Mouse (Mus musculus): Measurements from ENCODE around the gene Cep295nl.
"Not testable (repeated sequence)": the region's sequence is repeated elsewhere in the genome, so short reads cannot be mapped to it uniquely, and the experiment has no call there.

Cep295nl gene

GRCm38 (mm10) chr11:118321971-118322370 is 20.3 kb downstream of the Cep295nl start:
- DNase-seq (ENCODE audit: low spot score in 2 of 2), result no peak

- DNase-seq (ENCODE audit: low spot score in 2 of 2), result no peak
Measured at GRCm38 (mm10) chr11:118321500-118321899, 20.8 kb downstream of the Cep295nl start.

- DNase-seq (ENCODE audit: low spot score in 2 of 2), result peak; percentile 49 to 80
Measured at GRCm38 (mm10) chr11:118318678-118319077, 23.6 kb downstream of the Cep295nl start.

- no peak for DNase-seq (ENCODE audit: low spot score in 2 of 2)
Measured at GRCm38 (mm10) chr11:118317129-118317528, 25.2 kb downstream of the Cep295nl start.

- no peak for DNase-seq (ENCODE audit: low spot score in 2 of 2)
Measured at GRCm38 (mm10) chr11:118316231-118316806, 26.0 kb downstream of the Cep295nl start.

GRCm38 (mm10) chr11:118312132-118312723 is 30.1 kb downstream of the Cep295nl start:
- no peak for DNase-seq (ENCODE audit: low spot score in 2 of 2)

GRCm38 (mm10) chr11:118307962-118308361 is 34.3 kb downstream of the Cep295nl start:
- DNase-seq (ENCODE audit: low spot score in 2 of 2), result not testable (repeated sequence)

- DNase-seq (ENCODE audit: low spot score in 2 of 2), result not testable (repeated sequence)
Measured at GRCm38 (mm10) chr11:118303959-118304358, 38.3 kb downstream of the Cep295nl start.

GRCm38 (mm10) chr11:118298810-118299209 is 43.5 kb downstream of the Cep295nl start:
- no peak for DNase-seq (ENCODE audit: low spot score in 2 of 2)

- no peak for DNase-seq (ENCODE audit: low spot score in 2 of 2)
Measured at GRCm38 (mm10) chr11:118297967-118298366, 44.3 kb downstream of the Cep295nl start.

GRCm38 (mm10) chr11:118295026-118295425 is 47.3 kb downstream of the Cep295nl start:
- DNase-seq (ENCODE audit: low spot score in 2 of 2), result no peak

- DNase-seq (ENCODE audit: low spot score in 2 of 2), result no peak
Measured at GRCm38 (mm10) chr11:118292671-118293070, 49.6 kb downstream of the Cep295nl start.

- DNase-seq (ENCODE audit: low spot score in 2 of 2), result peak; percentile 97 to 98
Measured at GRCm38 (mm10) chr11:118289999-118290889, 52.1 kb downstream of the Cep295nl start, which contains the start of gene Usp36. Gene Usp36, minus strand, starts transcription at chr11:118290244.

GRCm38 (mm10) chr11:118289562-118289961 is 52.7 kb downstream of the Cep295nl start:
- DNase-seq (ENCODE audit: low spot score in 2 of 2), result no peak

- no peak for DNase-seq (ENCODE audit: low spot score in 2 of 2)
Measured at GRCm38 (mm10) chr11:118289037-118289511, 53.2 kb downstream of the Cep295nl start.

GRCm38 (mm10) chr11:118287573-118287972 is 54.7 kb downstream of the Cep295nl start:
- DNase-seq (ENCODE audit: low spot score in 2 of 2), result no peak

- DNase-seq (ENCODE audit: low spot score in 2 of 2), result no peak
Measured at GRCm38 (mm10) chr11:118286434-118286833, 55.9 kb downstream of the Cep295nl start.

- no peak for DNase-seq (ENCODE audit: low spot score in 2 of 2)
Measured at GRCm38 (mm10) chr11:118285791-118286190, 56.5 kb downstream of the Cep295nl start.

Data from spleen, postnatal 4 days (tissue).